Mouse (Mus musculus): ENCODE results near the gene Rab5b.

Rab5b gene

DNA sequence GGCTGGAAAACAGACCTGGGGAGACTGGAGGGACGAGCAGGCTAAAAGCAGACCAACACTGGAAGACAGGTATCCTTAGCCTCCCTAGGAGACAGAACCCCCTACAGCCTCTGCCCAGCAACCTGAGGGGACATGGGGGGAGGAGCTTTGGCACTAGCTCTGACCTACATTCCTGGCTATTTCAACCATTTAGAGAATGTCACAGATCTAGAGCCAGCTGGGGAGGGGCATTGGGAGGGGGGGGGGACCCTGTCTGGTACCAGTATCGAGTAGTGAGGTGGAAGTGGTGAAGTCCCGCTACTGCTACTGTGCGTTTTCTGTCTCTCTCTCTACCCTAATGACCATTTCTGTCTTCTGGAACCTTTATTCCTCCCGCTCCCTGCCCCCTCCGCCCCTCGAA is 54.2 kb downstream of the Rab5b start:
- 74% methylated on average over 7 of the region's 7 CpGs for WGBS

DNA sequence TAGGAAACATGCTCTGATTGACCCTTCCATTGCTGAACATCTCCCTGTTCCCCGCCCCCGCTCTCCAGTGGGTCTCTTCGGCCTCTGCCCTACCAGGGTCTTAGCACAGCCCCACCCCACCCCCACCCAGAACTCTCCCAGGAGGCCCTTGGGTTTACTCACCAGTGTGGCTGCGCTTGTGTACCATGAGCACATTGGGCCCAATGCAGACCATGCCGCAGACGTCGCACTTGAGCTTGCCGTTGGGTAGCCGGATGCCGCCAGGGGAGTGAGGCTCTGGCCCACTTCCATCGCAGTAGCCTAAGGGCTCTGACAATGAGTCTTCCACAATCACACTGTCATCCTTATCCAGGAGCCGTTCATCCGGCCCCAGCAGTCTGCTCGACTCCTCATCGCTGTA is 55.2 kb downstream of the Rab5b start:
- 93% methylated on average over 15 of the region's 15 CpGs for WGBS

DNA sequence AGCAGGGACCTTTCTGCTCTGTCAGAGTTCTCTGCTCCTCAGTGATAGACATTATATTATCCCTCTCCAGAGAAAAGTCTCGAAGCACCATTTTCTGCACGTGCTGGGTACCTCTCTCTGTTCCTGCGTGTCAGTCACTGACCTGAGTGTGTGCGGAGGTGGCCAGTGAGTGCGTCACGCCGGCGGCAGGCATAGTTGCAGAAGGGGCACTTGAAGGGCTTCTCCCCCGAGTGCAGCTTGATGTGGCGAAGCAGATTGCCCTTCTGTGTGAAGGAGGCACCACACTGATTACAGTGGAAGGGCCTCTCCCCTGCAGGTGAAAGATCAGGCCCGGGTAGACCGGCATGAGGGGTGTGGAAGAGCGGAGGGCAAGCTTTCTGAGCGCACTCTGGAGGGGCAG is 56.1 kb downstream of the Rab5b start:
- 92% methylated on average over 14 of the region's 14 CpGs for WGBS

DNA sequence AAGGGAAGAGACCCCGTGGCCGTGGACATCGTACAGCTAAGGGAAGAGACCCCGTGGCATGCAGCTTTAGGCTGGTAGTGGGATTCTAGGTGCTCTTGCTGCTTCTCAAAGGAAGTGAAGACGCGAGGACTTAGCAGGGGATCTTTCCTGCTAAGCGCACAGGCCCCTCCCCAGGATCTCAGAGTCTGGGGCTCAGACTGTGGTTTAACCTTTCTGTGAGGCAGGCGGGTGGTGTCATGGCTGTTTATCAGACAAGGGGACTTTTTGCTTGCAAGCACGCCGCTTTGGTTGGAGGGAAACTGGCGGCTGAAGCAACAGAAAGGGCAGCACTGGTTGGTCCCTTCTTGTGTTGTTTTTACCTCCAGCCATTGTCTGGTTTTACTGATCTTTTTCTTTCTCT is 59.1 kb downstream of the Rab5b start:
- 49% methylated on average over 11 of the region's 11 CpGs for WGBS

DNA sequence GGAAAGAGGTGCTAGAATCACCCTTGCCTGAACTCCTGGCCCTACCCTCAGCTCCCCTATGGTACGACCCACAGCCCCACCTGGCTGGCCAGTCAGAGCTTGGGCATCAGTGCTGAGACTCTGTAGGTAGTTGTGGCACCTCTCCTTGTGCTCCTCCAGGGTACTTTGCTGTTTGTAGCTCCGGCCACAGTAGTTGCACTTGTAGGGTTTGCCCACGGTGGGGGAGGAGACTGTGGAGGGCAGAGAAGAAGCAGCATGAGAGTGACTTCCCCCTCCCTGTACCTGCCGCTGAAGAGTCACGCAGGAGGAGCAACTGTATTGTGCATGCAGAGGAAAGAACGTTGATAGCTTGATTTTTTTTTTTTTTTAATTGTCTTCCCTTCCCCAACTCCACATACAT is 59.5 kb downstream of the Rab5b start:
- 54% methylated on average over 6 of the region's 6 CpGs for WGBS

DNA sequence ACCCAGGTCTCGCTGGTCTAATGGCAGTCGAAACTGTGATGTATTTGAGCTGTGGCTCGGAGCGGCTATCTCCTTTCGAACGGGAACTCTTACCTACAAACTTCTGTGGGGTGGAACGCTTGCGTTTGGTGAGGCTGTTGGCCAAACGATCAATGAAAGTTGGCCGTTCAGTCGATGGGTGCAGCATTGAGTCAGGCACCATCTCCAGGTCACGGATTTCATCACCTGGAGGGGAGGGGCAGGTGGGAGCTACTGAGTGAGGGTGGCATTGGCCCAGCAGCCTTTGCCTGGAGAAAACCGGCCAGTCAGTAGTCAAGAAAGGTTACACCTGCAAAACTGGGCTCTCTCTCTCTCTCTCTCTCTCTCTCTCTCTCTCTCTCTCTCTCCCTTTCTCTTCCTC is 60.4 kb downstream of the Rab5b start:
- 94% methylated on average over 13 of the region's 13 CpGs for WGBS

DNA sequence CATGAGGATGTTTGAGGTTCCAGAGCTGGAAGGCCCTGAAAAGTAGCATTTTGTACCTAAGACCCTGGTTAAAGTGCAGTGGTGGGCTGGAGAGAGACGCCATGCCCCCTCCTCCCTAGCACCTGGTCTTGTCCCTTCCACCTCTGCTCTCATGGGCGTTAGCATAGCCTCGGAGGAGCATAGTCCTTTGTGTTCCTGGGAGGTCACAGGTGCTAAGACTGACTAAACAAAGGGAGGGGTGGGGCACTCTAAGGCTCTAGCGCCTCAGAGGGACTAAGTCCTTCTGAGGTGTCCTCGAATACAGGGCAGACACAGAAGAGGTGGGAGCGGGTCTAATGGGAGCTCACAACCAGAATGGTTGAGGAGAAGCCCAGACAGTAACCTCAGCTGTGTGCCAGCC is 64.5 kb downstream of the Rab5b start:
- WGBS, result 28% methylated on average over 6 of the region's 6 CpGs

DNA sequence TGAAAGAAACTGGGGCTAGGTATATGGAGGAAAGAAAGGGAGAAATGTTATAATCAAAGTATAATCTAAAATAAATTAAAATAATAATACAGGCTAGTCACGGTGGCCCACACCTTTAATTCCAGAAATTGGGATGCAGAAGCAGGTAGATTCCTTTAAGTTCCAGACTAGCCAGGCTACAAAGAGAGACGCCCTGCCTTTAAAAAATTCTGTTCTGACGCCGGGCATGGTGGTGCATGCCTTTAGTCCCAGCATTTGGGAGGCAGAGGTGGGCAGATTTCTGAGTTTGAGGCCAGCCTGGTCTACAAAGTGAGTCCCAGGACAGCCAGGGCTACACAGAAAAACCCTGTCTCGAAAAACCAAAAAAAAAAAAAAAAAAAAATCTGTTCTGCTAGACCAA is 65.8 kb downstream of the Rab5b start:
- WGBS, result 84% methylated on average over 5 of the region's 5 CpGs

DNA sequence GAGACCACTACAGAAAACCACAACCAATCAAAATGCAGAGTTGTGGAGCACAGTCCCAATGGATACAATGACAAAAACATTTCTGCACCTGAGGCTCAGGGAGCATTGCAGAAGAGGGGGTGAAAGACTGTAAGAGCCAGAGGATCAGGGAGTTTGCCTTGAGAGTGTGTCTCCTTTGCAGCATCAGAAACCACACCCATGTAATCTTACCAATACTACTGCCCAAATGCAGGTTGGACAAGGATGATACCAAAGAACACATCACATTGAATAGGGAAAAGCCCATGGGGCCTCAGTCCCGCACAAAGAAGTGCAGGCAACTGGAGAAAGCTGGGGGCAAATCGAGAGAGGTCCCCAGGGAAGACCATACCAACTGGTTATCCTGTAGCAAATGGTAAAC is 66.3 kb downstream of the Rab5b start:
- WGBS, result 83% methylated on average over 2 of the region's 2 CpGs

DNA sequence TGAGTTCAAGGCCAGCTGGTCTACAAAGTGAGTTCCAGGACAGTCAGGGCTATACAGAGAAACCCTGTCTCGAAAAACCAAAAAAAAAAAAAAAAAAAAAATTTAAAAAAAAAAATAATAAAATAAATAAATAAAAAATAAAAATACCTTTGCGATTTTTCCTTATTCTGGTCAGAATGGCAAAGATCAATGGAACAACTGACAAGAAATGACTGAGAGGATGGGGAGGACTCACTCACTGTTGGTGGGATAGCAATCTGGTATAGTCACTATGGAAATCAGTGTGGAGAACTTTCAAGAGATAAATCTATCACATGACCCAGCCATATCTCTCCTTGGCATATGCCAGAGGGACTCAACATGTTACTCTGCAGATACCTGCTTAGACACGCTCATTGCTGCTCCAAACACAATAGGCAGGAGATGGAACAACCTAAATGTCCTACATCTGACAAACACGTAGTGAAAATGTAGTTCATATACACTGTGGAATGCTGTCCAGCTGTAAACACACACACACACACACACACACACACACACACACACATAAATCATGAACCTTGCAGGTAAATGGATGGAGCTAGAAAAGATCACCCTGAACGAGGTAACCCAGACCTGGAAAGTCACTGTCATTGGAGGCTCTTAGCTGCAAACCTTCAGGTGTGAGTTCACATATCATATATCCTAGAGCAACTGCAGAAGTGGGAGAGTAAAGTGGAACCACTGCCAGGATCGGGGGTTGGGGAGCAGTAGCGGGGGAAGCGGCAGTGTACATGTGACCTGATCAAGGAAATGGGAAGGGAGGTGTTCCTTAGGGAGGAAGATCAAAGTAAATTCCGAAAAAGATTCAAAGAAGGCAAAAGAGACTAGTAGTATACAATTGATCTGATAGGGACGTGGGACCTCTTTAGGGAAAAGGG is 68.4 kb downstream of the Rab5b start:
- WGBS, result 81% methylated on average over 10 of the region's 10 CpGs

All from cerebral cortex, adult 2 months (tissue).